Mouse (Mus musculus) inflammation-experienced regulatory T-cells, adult 6 months (primary cell): Measurements from ENCODE around the gene Fbln1. TPM values are rescaled to one million over a fixed set of nuclear protein-coding genes. Genes with fewer than 3 reads are reported as not detected.
A peak's percentile ranks its signal among the peaks of the same experiment; 100 is the strongest.

ENCODE experiments used
- ATAC-seq: one replicate; pipeline ENCODE4 v1.8.0; 2017
- polyA plus RNA-seq, 3 experiments: library from polyadenylated mRNA; unstranded; fragments of 100-300 nt; shearing (Covaris generic); gene quantifications; one replicate each; pipeline ENCODE4 v1.2.1; 2017

Gene Fbln1
- polyA plus RNA-seq, 3 experiments from 2014 or later = not detected

GRCm38 (mm10) chr15:85238821-85239745 lies 33.3 kb downstream of the Fbln1 start:
- no peak for ATAC-seq

GRCm38 (mm10) chr15:85240086-85240485 lies 34.3 kb downstream of the Fbln1 start:
- no peak for ATAC-seq

- ATAC-seq = no peak
Observed at GRCm38 (mm10) chr15:85241856-85242255, 36.1 kb downstream of the Fbln1 start.

GRCm38 (mm10) chr15:85244414-85245161 lies 38.8 kb downstream of the Fbln1 start:
- no peak for ATAC-seq

- no peak for ATAC-seq
Observed at GRCm38 (mm10) chr15:85245241-85246010, 39.7 kb downstream of the Fbln1 start.

- ATAC-seq = no peak
Observed at GRCm38 (mm10) chr15:85246016-85246415, 40.3 kb downstream of the Fbln1 start.

- no peak for ATAC-seq
Observed at GRCm38 (mm10) chr15:85246936-85247335, 41.2 kb downstream of the Fbln1 start.

GRCm38 (mm10) chr15:85248311-85248710 lies 42.6 kb downstream of the Fbln1 start:
- ATAC-seq = no peak

GRCm38 (mm10) chr15:85249252-85249651 lies 43.5 kb downstream of the Fbln1 start:
- no peak for ATAC-seq

GRCm38 (mm10) chr15:85250436-85250835 lies 44.7 kb downstream of the Fbln1 start:
- peak; percentile 77 for ATAC-seq

- ATAC-seq = no peak
Observed at GRCm38 (mm10) chr15:85252476-85252875, 46.7 kb downstream of the Fbln1 start.

- no peak for ATAC-seq
Observed at GRCm38 (mm10) chr15:85257775-85258429, 52.2 kb downstream of the Fbln1 start.

GRCm38 (mm10) chr15:85262805-85263204 lies 57.1 kb downstream of the Fbln1 start:
- ATAC-seq = no peak

- ATAC-seq = no peak
Observed at GRCm38 (mm10) chr15:85266729-85267434, 61.1 kb downstream of the Fbln1 start.

- no peak for ATAC-seq
Observed at GRCm38 (mm10) chr15:85267891-85268290, 62.1 kb downstream of the Fbln1 start.

- ATAC-seq = no peak
Observed at GRCm38 (mm10) chr15:85272988-85273387, 67.2 kb downstream of the Fbln1 start.

GRCm38 (mm10) chr15:85277221-85277620 lies 71.5 kb downstream of the Fbln1 start:
- ATAC-seq = no peak

- ATAC-seq = no peak
Observed at GRCm38 (mm10) chr15:85278986-85279385, 73.2 kb downstream of the Fbln1 start.

- ATAC-seq = no peak
Observed at GRCm38 (mm10) chr15:85282021-85282420, 76.3 kb downstream of the Fbln1 start.

GRCm38 (mm10) chr15:85284651-85285050 lies 78.9 kb downstream of the Fbln1 start:
- ATAC-seq = no peak

- no peak for ATAC-seq
Observed at GRCm38 (mm10) chr15:85294632-85295031, 88.9 kb downstream of the Fbln1 start.

GRCm38 (mm10) chr15:85295544-85295943 lies 89.8 kb downstream of the Fbln1 start:
- ATAC-seq = no peak
